8 mouse cellular contexts compared by ENCODE assay signal in genomic region chr1:167259702-167260101, GRCm38 (mm10). TPM values are rescaled to one million over a fixed set of nuclear protein-coding genes. Genes with fewer than 3 reads are reported as not detected.
A peak's percentile ranks its signal among the peaks of the same experiment; 100 is the strongest.
DNase-seq lines count a peak whose midpoint lies in the region; ATAC-seq lines count a peak whose summit lies in the region.
"Had no signal": no experiment of that assay in that cellular context is flagged by ENCODE, and none has a peak within 500 bp of the region (broad histone marks: within the 10 kb centered on the region; RNA-seq: fewer than 3 reads in every experiment).

No protein-coding gene starts in this region.

- H3K27me3 ChIP-seq in kidney, embryonic 14.5 days (ENCODE audit: control insufficient read depth, insufficient read depth, low read length), result no peaks in the 10 kb centered on the region

- intact Hi-C loops in left cerebral cortex, postnatal 4 days (cut with DNase I), result no loop called here

- no peak overlapping the region for H3K4me2 ChIP-seq in kidney, embryonic 14.5 days (replicated peaks; ENCODE audit: low read depth, low read length)

- no peaks in the 10 kb centered on the region for H3K36me3 ChIP-seq in kidney, embryonic 14.5 days (ENCODE audit: control insufficient read depth, insufficient read depth, low read length)

- H3K9ac ChIP-seq in kidney, embryonic 14.5 days (ENCODE audit: low read depth, low read length), result no peak overlapping the region

- WGBS in kidney, embryonic 14.5 days, result 76% methylated on average over 10 of the region's 10 CpGs

- H3K4me3 ChIP-seq in kidney, embryonic 14.5 days (ENCODE audit: low read length), result no peak overlapping the region
- H3K4me3 ChIP-seq: myocyte had no signal

- ATAC-seq in kidney, embryonic 14.5 days (ENCODE audit: low FRiP score, low TSS enrichment), result no peak

- peak; percentile 75 for DNase-seq in left cerebral cortex, adult 11 months (ENCODE audit: low spot score)
- no peak for DNase-seq in left cerebral cortex, postnatal 4 days
- peak; percentile 87 to 89 for DNase-seq in frontal cortex, adult 2 months (ENCODE audit: extremely low spot score in 1 of 2, low spot score in 1 of 2)
- peak; percentile 75 to 81 for DNase-seq in layer of hippocampus, adult 8-10 months (ENCODE audit: low spot score in 2 of 2)
- DNase-seq in right cerebral cortex, postnatal 25 days, result peak; percentile 77
- DNase-seq in gastrocnemius, adult 18-20 months (ENCODE audit: low spot score), result no peak

- peaks cover 11% of the 10 kb centered on the region for H3K4me1 ChIP-seq in kidney, embryonic 14.5 days (ENCODE audit: control insufficient read depth, insufficient read depth, low read length)

- no peaks in the 10 kb centered on the region for H3K9me3 ChIP-seq in kidney, embryonic 14.5 days (ENCODE audit: control insufficient read depth, low read length)

- no peak overlapping the region for H3K27ac ChIP-seq in kidney, embryonic 14.5 days (ENCODE audit: low read depth, low read length)

RNA-seq across cellular contexts. Expression of gene Uck2, which starts 25.4 kb away (rescaled TPM):
- 10 to 100 TPM; 80.8 to 85.6 TPM for total RNA-seq in left cerebral cortex, postnatal 4 days (2021)
- polyA plus RNA-seq in frontal cortex, adult 2 months (2012; rRNA removed), result 17.5 and 18.4 TPM in 2 replicates
- 10 to 100 TPM; 34.8 to 37.7 (median 36.7) TPM for total RNA-seq in layer of hippocampus, adult 8-10 months (2022)
- 103 and 104 TPM in 2 replicates for polyA plus RNA-seq in kidney, embryonic 14.5 days (2014; fragmentation: Nextera tagmentation; extraction: Ambion mirVana)
- total RNA-seq in gastrocnemius, adult 18-20 months (2021), result 10 to 100 TPM; 14.9 to 17.8 TPM

RNA-seq across cellular contexts. Expression of gene Tmco1, which starts 48.5 kb away (rescaled TPM):
- total RNA-seq in left cerebral cortex, postnatal 4 days (2021), result 10 to 100 TPM; 36.1 to 43.9 TPM
- polyA plus RNA-seq in frontal cortex, adult 2 months (2012; rRNA removed), result 64.0 and 68.9 TPM in 2 replicates
- total RNA-seq in layer of hippocampus, adult 8-10 months (2022), result 10 to 100 TPM; 44.8 to 62.1 (median 51.2) TPM
- polyA plus RNA-seq in kidney, embryonic 14.5 days (2014; fragmentation: Nextera tagmentation; extraction: Ambion mirVana), result 86.5 and 121 TPM in 2 replicates
- 10 to 100 TPM; 35.2 to 39.3 TPM for total RNA-seq in gastrocnemius, adult 18-20 months (2021)

Comparison
In these comparisons a context has a peak if more than half of its experiments do, and no peak if none do; other contexts are left out.
1. DNase-seq: peak in left cerebral cortex, adult 11 months (single experiment), frontal cortex, adult 2 months (2 of 2), layer of hippocampus, adult 8-10 months (2 of 2) and right cerebral cortex, postnatal 25 days (single experiment); none in left cerebral cortex, postnatal 4 days (single experiment) and gastrocnemius, adult 18-20 months (single experiment).